9 mouse cellular contexts compared by ENCODE assay signal in genomic region chr7:45470869-45471268, GRCm38 (mm10). TPM values are rescaled to one million over a fixed set of nuclear protein-coding genes. Genes with fewer than 3 reads are reported as not detected.
DNase-seq lines count a peak whose midpoint lies in the region; ATAC-seq and TF ChIP-seq lines count a peak whose summit lies in the region.
"Had no signal": no experiment of that assay in that cellular context is flagged by ENCODE, and none has a peak within 500 bp of the region (broad histone marks: within the 10 kb centered on the region; RNA-seq: fewer than 3 reads in every experiment).

No protein-coding gene starts in this region.

- no peak for TF ChIP-seq POLR2A in lung, adult 2 months (IDR thresholded peaks at IDR 0.05; ENCODE audit: borderline replicate concordance, extremely low read depth, low read depth, low read length)

- H3K9me3 ChIP-seq in forebrain, embryonic 10.5 days = no peaks in the 10 kb centered on the region
- no peaks in the 10 kb centered on the region for H3K9me3 ChIP-seq in forebrain, embryonic 15.5 days

- TF ChIP-seq CTCF in lung, adult 2 months (IDR thresholded peaks at IDR 0.05; ENCODE audit: insufficient read depth, low read length) = peak; percentile 35; the same call in 1 of the 2 replicates

- peaks cover 14% of the 10 kb centered on the region for H3K4me1 ChIP-seq in forebrain, embryonic 10.5 days
- peaks cover 9% of the 10 kb centered on the region for H3K4me1 ChIP-seq in forebrain, embryonic 15.5 days
- peaks cover 4% of the 10 kb centered on the region for H3K4me1 ChIP-seq in lung, adult 2 months (ENCODE audit: control insufficient read depth, insufficient read depth, low read length)

- H3K27me3 ChIP-seq in forebrain, embryonic 10.5 days (ENCODE audit: poor library complexity, severe bottlenecking) = no peaks in the 10 kb centered on the region
- no peaks in the 10 kb centered on the region for H3K27me3 ChIP-seq in forebrain, embryonic 15.5 days

- peak; percentile 55 for DNase-seq in forebrain, embryonic 10.5 days (ENCODE audit: extremely low spot score, low spot score)
- DNase-seq in ovary, postnatal 36 days (ENCODE audit: low spot score) = peak; percentile 58
- DNase-seq in ovary, adult 18-20 months (ENCODE audit: low spot score) = no peak
- DNase-seq in cerebellum, postnatal 36 days = peak; percentile 76 to 84
- peak; percentile 69 for DNase-seq in lung, adult 2 months
- DNase-seq in skeletal muscle tissue, adult 2 months (ENCODE audit: low read depth, low spot score) = peak; percentile 57

- no peak overlapping the region for H3K4me3 ChIP-seq in forebrain, embryonic 10.5 days
- no peak overlapping the region for H3K4me3 ChIP-seq in forebrain, embryonic 15.5 days
- no peak overlapping the region for H3K4me3 ChIP-seq in lung, adult 2 months (replicated peaks; ENCODE audit: extremely low read depth, low read depth, low read length)

- H3K36me3 ChIP-seq in forebrain, embryonic 10.5 days (replicated peaks) = peaks cover 3% of the 10 kb centered on the region; the same call in 1 of the 2 replicates
- H3K36me3 ChIP-seq in forebrain, embryonic 15.5 days = no peaks in the 10 kb centered on the region

- 18% methylated on average over 3 of the region's 3 CpGs for WGBS in forebrain, embryonic 10.5 days
- 8% methylated on average over 3 of the region's 3 CpGs for WGBS in forebrain, embryonic 15.5 days
- WGBS in lung, adult 2 months = 3% methylated on average over 3 of the region's 3 CpGs

- ATAC-seq in forebrain, embryonic 15.5 days (replicated peaks) = no peak
- ATAC-seq in inflammation-experienced regulatory T-cells, adult 6 months = peak; percentile 69

- H3K27ac ChIP-seq in forebrain, embryonic 10.5 days = no peak overlapping the region
- no peak overlapping the region for H3K27ac ChIP-seq in forebrain, embryonic 15.5 days (replicated peaks)

- H3K4me2 ChIP-seq in forebrain, embryonic 15.5 days (replicated peaks) = no peak overlapping the region

- H3K9ac ChIP-seq in forebrain, embryonic 15.5 days (replicated peaks) = no peak overlapping the region

RNA-seq across cellular contexts. Expression of gene Bax, which starts 4.2 kb away (rescaled TPM):
- polyA plus RNA-seq in forebrain, embryonic 10.5 days (2016; fragmentation: Nextera tagmentation; extraction: Ambion mirVana) = 247 and 254 TPM in 2 replicates
- polyA plus RNA-seq in forebrain, embryonic 15.5 days (2015; fragmentation: Nextera tagmentation; extraction: Ambion mirVana) = 288 and 289 TPM in 2 replicates
- 100 to 1,000 TPM; 138 to 175 (median 143) TPM for polyA plus RNA-seq in inflammation-experienced regulatory T-cells, adult 6 months (2017; shearing (Covaris generic))
- 117 and 128 TPM in 2 replicates for polyA plus RNA-seq in lung, adult 2 months (2012; rRNA removed)

RNA-seq across cellular contexts. Expression of gene Tulp2, which starts 10.8 kb away (rescaled TPM):
- 0.12 and 0.20 TPM in 2 replicates for polyA plus RNA-seq in forebrain, embryonic 10.5 days (2016; fragmentation: Nextera tagmentation; extraction: Ambion mirVana)
- 0.14 and 0.18 TPM in 2 replicates for polyA plus RNA-seq in forebrain, embryonic 15.5 days (2015; fragmentation: Nextera tagmentation; extraction: Ambion mirVana)
- 1 to 10 TPM in 1 of 3 experiments, under 1 TPM in 2; 0.23 to 1.8 (median 0.29) TPM for polyA plus RNA-seq in inflammation-experienced regulatory T-cells, adult 6 months (2017; shearing (Covaris generic))
- 0.11 and 0.17 TPM in 2 replicates for polyA plus RNA-seq in lung, adult 2 months (2012; rRNA removed)

RNA-seq across cellular contexts. Expression of gene Ftl1, which starts 11.2 kb away (rescaled TPM):
- 5,105 and 5,277 TPM in 2 replicates for polyA plus RNA-seq in forebrain, embryonic 10.5 days (2016; fragmentation: Nextera tagmentation; extraction: Ambion mirVana)
- 6,132 and 6,335 TPM in 2 replicates for polyA plus RNA-seq in forebrain, embryonic 15.5 days (2015; fragmentation: Nextera tagmentation; extraction: Ambion mirVana)
- polyA plus RNA-seq in inflammation-experienced regulatory T-cells, adult 6 months (2017; shearing (Covaris generic)) = 1,000 to 10,000 TPM; 1,271 to 2,003 (median 1,772) TPM
- polyA plus RNA-seq in lung, adult 2 months (2012; rRNA removed) = 2,878 and 3,367 TPM in 2 replicates

RNA-seq across cellular contexts. Expression of gene Gm45808, which starts 15.7 kb away (rescaled TPM):
- not detected in 2 replicates for polyA plus RNA-seq in forebrain, embryonic 10.5 days (2016; fragmentation: Nextera tagmentation; extraction: Ambion mirVana)
- polyA plus RNA-seq in forebrain, embryonic 15.5 days (2015; fragmentation: Nextera tagmentation; extraction: Ambion mirVana) = not detected in 2 replicates
- not detected for polyA plus RNA-seq in inflammation-experienced regulatory T-cells, adult 6 months (2017; shearing (Covaris generic))
- polyA plus RNA-seq in lung, adult 2 months (2012; rRNA removed) = not detected in 2 replicates
- polyA plus RNA-seq: heart, embryonic 16.5 days had no signal

RNA-seq across cellular contexts. Expression of gene Dhdh, which starts 17.7 kb away (rescaled TPM):
- 6.4 and 7.2 TPM in 2 replicates for polyA plus RNA-seq in forebrain, embryonic 10.5 days (2016; fragmentation: Nextera tagmentation; extraction: Ambion mirVana)
- 2.3 and 2.6 TPM in 2 replicates for polyA plus RNA-seq in forebrain, embryonic 15.5 days (2015; fragmentation: Nextera tagmentation; extraction: Ambion mirVana)
- polyA plus RNA-seq in inflammation-experienced regulatory T-cells, adult 6 months (2017; shearing (Covaris generic)) = 1 to 10 TPM; 1.0 to 1.1 (median 1.1) TPM
- 4.4 and 5.4 TPM in 2 replicates for polyA plus RNA-seq in lung, adult 2 months (2012; rRNA removed)
